Mouse (Mus musculus) Patski (cell line): ENCODE data around the gene Prkcg. TPM values are rescaled to one million over a fixed set of nuclear protein-coding genes. Genes with fewer than 3 reads are reported as not detected.

Experiments used
- ATAC-seq: fragments of 100-300 bp; one replicate; pipeline ENCODE4 v1.8.0; 2021
- CTCF ChIA-PET: fragments of 350-600 bp; sonication (Branson Sonifier 250); formaldehyde crosslinking; loops from one replicate; lab custom pipeline; 2022; ENCODE audit warnings: inconsistent platforms; lab: Charles Lee
- POLR2A ChIA-PET: fragments of 350-600 bp; sonication (Branson Sonifier 250); formaldehyde crosslinking; loops from one replicate; lab custom pipeline; 2022; ENCODE audit warnings: antibody characterized with exemption, inconsistent platforms; lab: Charles Lee
- DNase-seq: peaks from one replicate; pipeline ENCODE4 v3.0.0-alpha.2; 2011; ENCODE audit warnings: low read depth, low spot score
- H3K27me3 ChIP-seq: fragments of 371-371 bp; one replicate; pipeline ENCODE4 v1.5.1; 2021
- CTCF ChIP-seq: fragments of 100-300 bp; IDR thresholded peaks from one replicate; pipeline ENCODE4 v1.5.1; 2021
- in situ Hi-C: fragments of 300-500 bp; cut with MboI; formaldehyde crosslinking; loops from 3 replicates; pipeline ENCODE4 v1.11.1; 2018; ENCODE audit warnings: low pct_unique_long_range_greater_than_20kb, mixed read lengths
- polyA plus RNA-seq: library from polyadenylated mRNA; unstranded; gene quantifications from one replicate; pipeline ENCODE4 v1.2.3, GENCODE M21; 2021

Gene Prkcg
- polyA plus RNA-seq, 1 experiment from 2014 or later = 4.7 TPM

DNA sequence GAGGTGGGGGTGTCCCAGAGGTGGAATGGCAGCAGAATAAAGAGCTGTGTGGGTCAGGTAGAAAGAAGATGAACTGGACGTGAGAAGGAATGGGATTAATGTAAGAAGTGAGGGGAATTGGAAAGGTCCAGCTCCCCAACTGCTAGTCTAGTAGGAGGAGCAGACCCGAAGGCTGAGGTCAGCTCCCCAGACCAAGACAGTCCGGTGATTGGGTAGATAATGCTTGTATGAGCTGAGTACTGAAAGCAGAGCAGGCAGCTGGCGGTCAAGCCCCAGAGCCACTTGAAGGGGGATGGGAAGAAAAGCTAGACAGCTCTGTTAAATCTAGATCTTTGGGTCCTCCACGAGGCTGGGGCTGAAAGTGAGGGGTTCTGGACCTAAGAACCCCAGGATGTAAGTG, 44.6 kb downstream of the Prkcg start:
- ChIA-PET POLR2A (no interaction called here), CTCF (interaction anchor here (1.0 to 1.1 kb wide), 2 partner anchors 8 to 28 kb away, joined by 3 read pairs; no protein-coding TSS in a partner anchor)
- peaks cover 10% of the 10 kb centered on the region for H3K27me3 ChIP-seq
- TF ChIP-seq CTCF = no peak
- ATAC-seq (no peak), DNase-seq (no peak)
- in situ Hi-C loops = no loop called here

GRCm38 (mm10) chr7:3336412-3336811, 47.4 kb downstream of the Prkcg start:
- ChIA-PET POLR2A (no interaction called here), CTCF (interaction anchor here (2.3 kb wide), 1 partner anchor 15 kb away, joined by 7 read pairs; no protein-coding TSS in a partner anchor)
- no peak for ATAC-seq
- no peak for TF ChIP-seq CTCF
- in situ Hi-C loops = no loop called here
- no peak for DNase-seq
- H3K27me3 ChIP-seq = peaks cover 10% of the 10 kb centered on the region

- CTCF ChIA-PET = no interaction called here
- ATAC-seq (no peak), DNase-seq (no peak)
- POLR2A ChIA-PET = no interaction called here
- TF ChIP-seq CTCF = no peak
- H3K27me3 ChIP-seq = peaks cover 10% of the 10 kb centered on the region
- in situ Hi-C loops = no loop called here
Measured at GRCm38 (mm10) chr7:3338286-3338935, 49.4 kb downstream of the Prkcg start.

GRCm38 (mm10) chr7:3339010-3339409, 50.0 kb downstream of the Prkcg start:
- ChIA-PET POLR2A (no interaction called here), CTCF (no interaction called here)
- TF ChIP-seq CTCF = no peak
- in situ Hi-C loops = no loop called here
- no peak for DNase-seq
- ATAC-seq = no peak
- H3K27me3 ChIP-seq = peaks cover 5% of the 10 kb centered on the region

GRCm38 (mm10) chr7:3343861-3344260, 54.9 kb downstream of the Prkcg start:
- ChIA-PET CTCF (no interaction called here), POLR2A (no interaction called here)
- ATAC-seq (no peak), DNase-seq (no peak)
- TF ChIP-seq CTCF = no peak
- in situ Hi-C loops = no loop called here
- no peaks in the 10 kb centered on the region for H3K27me3 ChIP-seq

DNA sequence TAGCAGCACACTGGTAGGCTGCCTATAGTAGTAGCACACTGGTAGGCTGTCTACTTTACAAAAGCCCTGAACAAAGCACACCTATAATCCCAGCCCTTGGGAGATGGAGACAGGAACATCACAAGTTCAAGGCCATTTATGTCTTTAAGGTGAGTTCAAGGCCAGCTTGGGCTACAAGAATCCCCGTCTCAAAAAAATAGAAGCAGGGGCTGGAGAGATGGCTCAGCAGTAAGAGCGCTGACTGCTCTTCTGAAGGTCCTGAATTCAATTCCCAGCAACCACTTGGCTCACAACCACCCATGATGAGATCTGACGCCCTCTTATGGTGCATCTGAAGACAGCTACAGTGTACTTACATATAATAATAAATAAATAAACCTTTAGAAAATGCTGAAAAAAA, 56.3 kb downstream of the Prkcg start:
- DNase-seq (no peak), ATAC-seq (no peak)
- in situ Hi-C loops = no loop called here
- TF ChIP-seq CTCF = no peak
- ChIA-PET POLR2A (no interaction called here), CTCF (no interaction called here)
- H3K27me3 ChIP-seq = no peaks in the 10 kb centered on the region

DNA sequence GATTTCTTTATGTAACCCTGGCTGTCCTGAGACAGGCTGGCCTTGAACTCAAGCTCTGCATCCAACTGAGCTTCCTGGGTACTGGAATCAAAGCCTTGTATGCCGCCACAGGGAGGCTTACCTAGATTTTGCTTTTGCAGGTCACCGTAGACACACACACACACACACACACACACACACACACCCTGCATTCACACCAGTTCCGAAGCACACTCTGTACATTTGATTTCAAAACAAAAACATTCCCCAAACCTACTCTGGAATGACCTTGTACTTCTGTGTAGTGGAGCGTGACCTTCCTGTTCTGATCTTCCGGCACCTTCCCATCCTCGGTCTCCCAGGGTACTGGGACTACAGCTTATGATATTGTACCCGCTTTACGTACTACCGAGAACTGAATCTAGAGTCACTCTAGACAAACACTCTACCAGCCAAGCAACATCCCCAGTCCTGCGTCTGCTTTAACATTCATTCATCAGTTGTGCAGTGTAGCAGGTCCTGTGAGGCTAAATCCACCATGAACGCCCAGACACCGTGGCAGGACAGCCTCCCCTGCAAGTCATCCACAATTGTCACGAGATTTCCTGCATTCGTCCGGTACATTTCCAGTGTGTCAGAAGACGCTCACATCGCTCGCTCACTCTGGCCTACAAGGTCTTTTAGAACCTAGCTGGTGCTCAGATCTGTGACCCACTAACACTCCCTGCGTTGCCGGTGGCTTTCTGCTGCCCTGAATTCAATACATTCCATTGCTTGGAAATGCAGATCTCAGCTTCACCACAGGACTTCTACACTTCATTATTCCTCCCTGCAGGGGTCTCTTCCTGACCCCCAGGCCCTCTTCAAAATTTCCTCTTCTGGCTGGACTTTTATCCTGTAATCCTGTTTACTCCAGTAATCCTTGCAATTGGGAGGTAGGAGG, 58.6 kb downstream of the Prkcg start:
- in situ Hi-C loops = no loop called here
- no peak for DNase-seq
- ChIA-PET POLR2A (no interaction called here), CTCF (no interaction called here)
- no peaks in the 10 kb centered on the region for H3K27me3 ChIP-seq
- no peak for TF ChIP-seq CTCF
- no peak for ATAC-seq

GRCm38 (mm10) chr7:3348326-3348725, 59.3 kb downstream of the Prkcg start:
- DNase-seq (no peak), ATAC-seq (no peak)
- CTCF ChIA-PET = no interaction called here
- in situ Hi-C loops = no loop called here
- no peaks in the 10 kb centered on the region for H3K27me3 ChIP-seq
- POLR2A ChIA-PET = no interaction called here
- TF ChIP-seq CTCF = no peak

DNA sequence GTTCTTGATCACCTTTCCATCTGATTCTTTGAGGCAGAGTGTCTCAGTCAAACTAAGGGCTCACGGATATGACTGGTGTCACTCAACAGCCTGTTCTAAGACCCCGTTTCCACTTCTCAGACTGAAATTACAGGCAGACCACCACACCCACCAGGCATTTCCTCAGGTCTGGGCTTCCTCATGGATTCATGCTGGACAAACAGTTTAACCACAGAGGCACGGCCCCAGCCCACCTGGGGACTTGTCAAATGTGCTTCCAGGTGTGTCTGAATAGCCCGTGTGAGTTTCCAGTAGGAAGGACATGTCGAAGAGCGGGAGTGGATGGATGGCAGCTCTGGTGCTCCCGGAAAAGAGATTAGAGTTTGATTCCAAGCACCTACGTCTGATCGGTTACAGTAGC, 60.8 kb downstream of the Prkcg start:
- ATAC-seq = no peak
- in situ Hi-C loops = no loop called here

GRCm38 (mm10) chr7:3351536-3351935, 62.6 kb downstream of the Prkcg start:
- in situ Hi-C loops = no loop called here
- ChIA-PET CTCF (no interaction called here), POLR2A (no interaction called here)
- no peak for TF ChIP-seq CTCF
- DNase-seq (no peak), ATAC-seq (no peak)
- no peaks in the 10 kb centered on the region for H3K27me3 ChIP-seq

More for the DNA sequence above, 60.8 kb downstream of the Prkcg start:
- TF ChIP-seq CTCF = no peak
- CTCF ChIA-PET = no interaction called here
- H3K27me3 ChIP-seq = no peaks in the 10 kb centered on the region
- no peak for DNase-seq
- POLR2A ChIA-PET = no interaction called here

- TF ChIP-seq CTCF = no peak
- ATAC-seq (no peak), DNase-seq (no peak)
- POLR2A ChIA-PET = no interaction called here
- in situ Hi-C loops = no loop called here
- CTCF ChIA-PET = no interaction called here
- no peaks in the 10 kb centered on the region for H3K27me3 ChIP-seq
Measured at GRCm38 (mm10) chr7:3354850-3355249, 65.9 kb downstream of the Prkcg start.
